In genomic region chr12:112013271-112013801, GRCm38 (mm10) we compare ENCODE assay signal across 10 mouse cellular contexts. TPM values are rescaled to one million over a fixed set of nuclear protein-coding genes. Genes with fewer than 3 reads are reported as not detected.
DNase-seq lines count a peak whose midpoint lies in the region; ATAC-seq and TF ChIP-seq lines count a peak whose summit lies in the region.
"Had no signal": no experiment of that assay in that cellular context is flagged by ENCODE, and none has a peak within 500 bp of the region (broad histone marks: within the 10 kb centered on the region; RNA-seq: fewer than 3 reads in every experiment).

No protein-coding gene starts in this region.

- H3K4me3 ChIP-seq in intestine, embryonic 14.5 days (ENCODE audit: low read depth, low read length), result no peak overlapping the region
- H3K4me3 ChIP-seq in intestine, postnatal 0 days (ENCODE audit: low read depth, low read length), result no peak overlapping the region
- H3K4me3 ChIP-seq in hindbrain, embryonic 11.5 days (ENCODE audit: low read depth, low read length), result peak overlapping the region; percentile 14; the same call in 1 of the 2 replicates
- peak overlapping the region; percentile 24 for H3K4me3 ChIP-seq in midbrain, embryonic 12.5 days
- H3K4me3 ChIP-seq: myocyte had no signal

- peak; percentile 55 for DNase-seq in intestine, embryonic 14.5 days (ENCODE audit: low spot score)
- DNase-seq in embryo, embryonic 11 days, result peak; percentile 63
- DNase-seq in hindbrain, embryonic 11.5 days (ENCODE audit: low spot score), result peak; percentile 67
- DNase-seq in spleen, postnatal 14 days (ENCODE audit: low spot score in 2 of 2), result no peak
- no peak for DNase-seq in frontal cortex, postnatal 14 days (ENCODE audit: low spot score in 2 of 2)
- DNase-seq in cerebellum, adult 18-20 months, result no peak
- DNase-seq: adrenal gland, postnatal 14 days had no signal

- 38% methylated on average over 14 of the region's 14 CpGs for WGBS in intestine, embryonic 14.5 days
- WGBS in intestine, postnatal 0 days, result 42% methylated on average over 14 of the region's 14 CpGs
- 19% methylated on average over 14 of the region's 14 CpGs for WGBS in hindbrain, embryonic 11.5 days
- WGBS in midbrain, embryonic 12.5 days, result 13% methylated on average over 14 of the region's 14 CpGs

- no peaks in the 10 kb centered on the region for H3K36me3 ChIP-seq in intestine, embryonic 14.5 days (ENCODE audit: control insufficient read depth, insufficient read depth, low read length)
- H3K36me3 ChIP-seq in intestine, postnatal 0 days (ENCODE audit: control insufficient read depth, insufficient read depth), result no peaks in the 10 kb centered on the region
- H3K36me3 ChIP-seq in hindbrain, embryonic 11.5 days (ENCODE audit: control insufficient read depth, insufficient read depth, low read length), result no peaks in the 10 kb centered on the region
- no peaks in the 10 kb centered on the region for H3K36me3 ChIP-seq in midbrain, embryonic 12.5 days

- peak overlapping the region; percentile 29 for H3K4me2 ChIP-seq in intestine, embryonic 14.5 days (ENCODE audit: low read length)
- H3K4me2 ChIP-seq in intestine, postnatal 0 days (replicated peaks; ENCODE audit: low read depth), result no peak overlapping the region; the same call in 1 of the 2 replicates
- H3K4me2 ChIP-seq in hindbrain, embryonic 11.5 days (replicated peaks; ENCODE audit: low read depth, low read length), result peak overlapping the region; percentile 39
- H3K4me2 ChIP-seq in midbrain, embryonic 12.5 days (replicated peaks), result peak overlapping the region; percentile 46

- H3K9ac ChIP-seq in intestine, embryonic 14.5 days (ENCODE audit: low read length), result no peak overlapping the region
- H3K9ac ChIP-seq in intestine, postnatal 0 days (ENCODE audit: low read depth, low read length), result no peak overlapping the region
- 0 out of 2 replicates have a peak overlapping the region, but pooled peaks have one; percentile 23 for H3K9ac ChIP-seq in hindbrain, embryonic 11.5 days (ENCODE audit: low read depth, low read length)
- H3K9ac ChIP-seq in midbrain, embryonic 12.5 days (replicated peaks), result 0 out of 2 replicates have a peak overlapping the region, but pooled peaks have one; percentile 2

- no peak overlapping the region for H3K27ac ChIP-seq in intestine, embryonic 14.5 days (ENCODE audit: low read depth)
- H3K27ac ChIP-seq in intestine, postnatal 0 days (ENCODE audit: low read depth, low read length), result no peak overlapping the region
- H3K27ac ChIP-seq in hindbrain, embryonic 11.5 days (ENCODE audit: low read depth, low read length), result peak overlapping the region; percentile 67
- peak overlapping the region; percentile 59 for H3K27ac ChIP-seq in midbrain, embryonic 12.5 days (replicated peaks)

- ATAC-seq in intestine, embryonic 14.5 days (replicated peaks; ENCODE audit: low FRiP score, low TSS enrichment, low read depth), result 0 out of 2 replicates have a peak, but pooled peaks have one; percentile 23
- no peak for ATAC-seq in intestine, postnatal 0 days
- peak; percentile 79 for ATAC-seq in hindbrain, embryonic 11.5 days (ENCODE audit: low FRiP score)
- ATAC-seq in midbrain, embryonic 12.5 days (ENCODE audit: low FRiP score, low read depth), result peak; percentile 78; the same call in 1 of the 2 replicates

- no peak for TF ChIP-seq CTCF in intestine, postnatal 0 days (IDR thresholded peaks at IDR 0.05; ENCODE audit: low read depth)

- no peaks in the 10 kb centered on the region for H3K4me1 ChIP-seq in intestine, embryonic 14.5 days (replicated peaks; ENCODE audit: control insufficient read depth, insufficient read depth, low read length)
- H3K4me1 ChIP-seq in intestine, postnatal 0 days (replicated peaks; ENCODE audit: control insufficient read depth, insufficient read depth, low read length), result no peaks in the 10 kb centered on the region
- H3K4me1 ChIP-seq in hindbrain, embryonic 11.5 days (replicated peaks; ENCODE audit: control insufficient read depth, insufficient read depth, low read length), result no peaks in the 10 kb centered on the region
- H3K4me1 ChIP-seq in midbrain, embryonic 12.5 days, result peaks cover 10% of the 10 kb centered on the region

- no peaks in the 10 kb centered on the region for H3K9me3 ChIP-seq in intestine, embryonic 14.5 days (ENCODE audit: control insufficient read depth, low read length)
- no peaks in the 10 kb centered on the region for H3K9me3 ChIP-seq in intestine, postnatal 0 days (ENCODE audit: control insufficient read depth)
- no peaks in the 10 kb centered on the region for H3K9me3 ChIP-seq in hindbrain, embryonic 11.5 days (ENCODE audit: control insufficient read depth, low read length)
- 0 out of 2 replicates have a peak, but pooled peaks cover 3% of the 10 kb centered on the region for H3K9me3 ChIP-seq in midbrain, embryonic 12.5 days

- H3K27me3 ChIP-seq in intestine, embryonic 14.5 days (replicated peaks; ENCODE audit: control insufficient read depth, insufficient read depth, low read length), result no peaks in the 10 kb centered on the region
- no peaks in the 10 kb centered on the region for H3K27me3 ChIP-seq in intestine, postnatal 0 days (replicated peaks; ENCODE audit: control insufficient read depth, insufficient read depth, low read length)
- no peaks in the 10 kb centered on the region for H3K27me3 ChIP-seq in hindbrain, embryonic 11.5 days (ENCODE audit: control insufficient read depth, insufficient read depth, low read length)
- no peaks in the 10 kb centered on the region for H3K27me3 ChIP-seq in midbrain, embryonic 12.5 days

RNA-seq across cellular contexts. Expression of gene Rd3l, which starts 32.2 kb away (rescaled TPM):
- not detected in 2 replicates for polyA plus RNA-seq in intestine, embryonic 14.5 days (2014; fragmentation: Nextera tagmentation; extraction: Ambion mirVana)
- polyA plus RNA-seq in intestine, postnatal 0 days (2015; fragmentation: Nextera tagmentation; extraction: Ambion mirVana), result not detected in 2 replicates
- not detected in 2 replicates for polyA plus RNA-seq in hindbrain, embryonic 11.5 days (2014; fragmentation: Nextera tagmentation; extraction: Ambion mirVana)
- polyA plus RNA-seq in midbrain, embryonic 12.5 days (2016; fragmentation: Nextera tagmentation; extraction: Ambion mirVana), result not detected in 2 replicates
- polyA plus RNA-seq: myocyte had no signal

RNA-seq across cellular contexts. Expression of gene Tdrd9, which starts 42.0 kb away (rescaled TPM):
- polyA plus RNA-seq in intestine, embryonic 14.5 days (2014; fragmentation: Nextera tagmentation; extraction: Ambion mirVana), result 0.28 and 0.73 TPM in 2 replicates
- 0.04 TPM in 1 of 2 replicates, not detected in the other for polyA plus RNA-seq in intestine, postnatal 0 days (2015; fragmentation: Nextera tagmentation; extraction: Ambion mirVana)
- polyA plus RNA-seq in hindbrain, embryonic 11.5 days (2014; fragmentation: Nextera tagmentation; extraction: Ambion mirVana), result 0.37 and 0.81 TPM in 2 replicates
- polyA plus RNA-seq in midbrain, embryonic 12.5 days (2016; fragmentation: Nextera tagmentation; extraction: Ambion mirVana), result 0.76 and 0.79 TPM in 2 replicates

RNA-seq across cellular contexts. Expression of gene Atp5mpl, which starts 46.6 kb away (rescaled TPM):
- polyA plus RNA-seq in intestine, embryonic 14.5 days (2014; fragmentation: Nextera tagmentation; extraction: Ambion mirVana), result 845 and 1,000 TPM in 2 replicates
- 1,268 and 1,348 TPM in 2 replicates for polyA plus RNA-seq in intestine, postnatal 0 days (2015; fragmentation: Nextera tagmentation; extraction: Ambion mirVana)
- 582 and 583 TPM in 2 replicates for polyA plus RNA-seq in hindbrain, embryonic 11.5 days (2014; fragmentation: Nextera tagmentation; extraction: Ambion mirVana)
- polyA plus RNA-seq in midbrain, embryonic 12.5 days (2016; fragmentation: Nextera tagmentation; extraction: Ambion mirVana), result 589 and 602 TPM in 2 replicates

Comparison
In these comparisons a context has a peak if more than half of its experiments do, and no peak if none do; other contexts are left out.
1. DNase-seq: peak in intestine, embryonic 14.5 days (single experiment), embryo, embryonic 11 days (single experiment) and hindbrain, embryonic 11.5 days (single experiment); none in spleen, postnatal 14 days (0 of 2), frontal cortex, postnatal 14 days (0 of 2) and cerebellum, adult 18-20 months (0 of 2).
2. H3K27ac ChIP-seq: peak in hindbrain, embryonic 11.5 days (single experiment) and midbrain, embryonic 12.5 days (single experiment); none in intestine, embryonic 14.5 days (single experiment) and intestine, postnatal 0 days (single experiment).
3. H3K4me3 ChIP-seq: peak in hindbrain, embryonic 11.5 days (single experiment) and midbrain, embryonic 12.5 days (single experiment); none in intestine, embryonic 14.5 days (single experiment) and intestine, postnatal 0 days (single experiment).
4. H3K9ac ChIP-seq: peak in hindbrain, embryonic 11.5 days (single experiment) and midbrain, embryonic 12.5 days (single experiment); none in intestine, embryonic 14.5 days (single experiment) and intestine, postnatal 0 days (single experiment).